Mouse (Mus musculus): ENCODE measurements around the gene Lsamp.

DNA sequence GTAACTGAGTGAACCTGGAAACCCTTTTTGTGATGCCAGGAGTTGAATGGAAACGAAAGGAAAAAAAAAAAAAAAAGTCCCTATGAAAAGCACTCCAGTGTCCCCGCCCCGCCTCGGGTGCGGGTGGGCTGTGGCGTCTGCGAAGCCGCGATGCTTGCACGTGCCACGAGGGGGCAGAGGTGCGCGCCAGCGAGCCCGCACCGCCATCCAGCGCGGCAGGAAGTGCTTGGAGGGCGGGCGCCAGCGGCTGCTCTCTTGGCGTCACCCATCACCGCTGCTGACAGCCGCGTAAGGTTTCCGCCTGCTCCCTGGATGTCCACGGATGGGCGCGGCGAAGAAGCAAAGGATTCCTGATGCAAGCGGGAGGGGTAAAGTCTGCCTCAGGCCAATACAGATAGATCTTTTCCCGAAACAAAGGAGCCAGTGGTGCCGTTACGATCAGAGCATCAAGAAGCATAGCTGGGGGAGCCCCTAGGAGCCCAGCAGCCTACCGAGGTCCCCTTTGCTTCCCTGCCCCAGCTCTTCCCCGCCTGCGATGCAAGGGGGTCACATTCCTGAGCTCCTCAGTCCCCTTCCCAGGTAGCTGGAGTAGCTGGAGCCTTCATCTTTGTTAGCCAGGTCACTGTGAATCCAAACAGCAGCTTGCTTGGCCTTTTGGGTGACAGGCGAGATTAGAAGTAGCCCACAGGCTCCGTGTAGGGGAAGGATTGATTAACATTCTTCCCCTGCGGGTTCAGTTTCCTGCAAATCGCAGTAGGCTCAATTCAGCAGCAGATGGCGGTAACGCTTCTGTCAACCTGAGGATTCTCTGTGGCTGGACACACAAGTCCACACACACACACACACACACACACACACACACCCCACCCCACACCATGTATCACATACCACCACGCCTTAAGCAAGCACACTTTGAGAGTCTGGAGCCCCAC lies 2206.2 kb downstream of the Lsamp start:
- TF ChIP-seq CTCF (IDR thresholded peaks at IDR 0.05; ENCODE audit: low read depth, low read length) (peak; percentile 76), EP300 (IDR thresholded peaks at IDR 0.05; ENCODE audit: insufficient read depth, low read depth, low read length) (no peak)
